Mouse (Mus musculus) forebrain, embryonic 16.5 days (tissue): ENCODE results near the gene Ngdn. TPM values are rescaled to one million over a fixed set of nuclear protein-coding genes. Genes with fewer than 3 reads are reported as not detected.
"Not testable (repeated sequence)": the region's sequence is repeated elsewhere in the genome, so short reads cannot be mapped to it uniquely, and the experiment has no call there.

Source experiments
- ATAC-seq: fragments of 200-750 bp; cut with Nextera tagmentation; 2 replicates; pipeline ENCODE4 v1.8.0; 2017; ENCODE audit warnings: mild to moderate bottlenecking, moderate library complexity
- H3K27ac ChIP-seq: fragments of 300-500 bp; sonication (generic); 2 replicates; pipeline ENCODE4 v1.5.1; 2014; ENCODE audit warnings: low read length, control low read depth
- H3K27me3 ChIP-seq: fragments of 300-500 bp; sonication (generic); replicated peaks from 2 replicates; pipeline ENCODE4 v1.6.1; 2014; ENCODE audit warnings: low read length; ENCODE audit not compliant: control insufficient read depth, insufficient read depth
- H3K36me3 ChIP-seq: fragments of 300-500 bp; sonication (generic); 2 replicates; pipeline ENCODE4 v1.6.1; 2014; ENCODE audit not compliant: control insufficient read depth, insufficient read depth
- H3K4me1 ChIP-seq: fragments of 300-500 bp; sonication (generic); replicated peaks from 2 replicates; pipeline ENCODE4 v1.6.1; 2014; ENCODE audit warnings: low read length; ENCODE audit not compliant: control insufficient read depth, insufficient read depth
- H3K4me2 ChIP-seq: fragments of 300-500 bp; sonication (generic); 2 replicates; pipeline ENCODE4 v1.6.1; 2014; ENCODE audit warnings: mild to moderate bottlenecking, low read length, control low read depth
- H3K4me3 ChIP-seq: fragments of 300-500 bp; sonication (generic); replicated peaks from 2 replicates; pipeline ENCODE4 v1.5.1; 2014; ENCODE audit warnings: mild to moderate bottlenecking, low read length, control low read depth
- H3K9ac ChIP-seq: fragments of 300-500 bp; sonication (generic); replicated peaks from 2 replicates; pipeline ENCODE4 v1.6.1; 2014; ENCODE audit warnings: low read depth, low read length, control low read depth
- H3K9me3 ChIP-seq: fragments of 300-500 bp; sonication (generic); 2 replicates; pipeline ENCODE4 v1.6.1; 2016; ENCODE audit warnings: low read length; ENCODE audit not compliant: control insufficient read depth
- WGBS: fragments of 180-500 bp; shearing (Covaris S2); extraction: QIAGEN DNeasy Blood & Tissue Kit; methylation state at CpG from one replicate; pipeline ENCODE4 v1.1.7; 2014; 5-methylcytosine and 5-hydroxymethylcytosine counted together
- polyA plus RNA-seq: library from polyadenylated mRNA; unstranded; fragments of >200 nt; fragmentation: Nextera tagmentation; extraction: Ambion mirVana; gene quantifications from 2 replicates; pipeline ENCODE4 v1.2.1, GENCODE M21; 2015

Ngdn gene
- polyA plus RNA-seq, 1 experiment from 2014 or later, result 61.2 TPM

- Histone ChIP-seq H3K27ac (no peak overlapping the region), H3K4me3 (no peak overlapping the region), H3K27me3 (no peaks in the 10 kb centered on the region), H3K4me2 (no peak overlapping the region), H3K9me3 (no peaks in the 10 kb centered on the region), H3K36me3 (no peaks in the 10 kb centered on the region), H3K9ac (no peak overlapping the region), H3K4me1 (no peaks in the 10 kb centered on the region)
- ATAC-seq, result no peak
- 96% methylated on average over 7 of the region's 7 CpGs for WGBS
These were observed 33.3 kb upstream of the Ngdn start for GRCm38 (mm10) chr14:54981934-54982333.

GRCm38 (mm10) chr14:54988350-54988874 is 26.8 kb upstream of the Ngdn start:
- H3K27me3 ChIP-seq, H3K9me3 ChIP-seq, H3K9ac ChIP-seq, H3K4me3 ChIP-seq, H3K36me3 ChIP-seq, H3K4me1 ChIP-seq, ATAC-seq, H3K4me2 ChIP-seq, H3K27ac ChIP-seq: not testable (repeated sequence)
- WGBS, result 91% methylated on average over 9 of the region's 9 CpGs

- no peak for ATAC-seq
- WGBS, result 91% methylated on average over 13 of the region's 13 CpGs
- Histone ChIP-seq H3K36me3 (no peaks in the 10 kb centered on the region), H3K4me3 (no peak overlapping the region), H3K4me2 (no peak overlapping the region), H3K27me3 (no peaks in the 10 kb centered on the region), H3K4me1 (no peaks in the 10 kb centered on the region; the same call in 1 of the 2 replicates), H3K27ac (no peak overlapping the region), H3K9ac (no peak overlapping the region), H3K9me3 (no peaks in the 10 kb centered on the region)
These were observed 26.4 kb upstream of the Ngdn start for GRCm38 (mm10) chr14:54988882-54989281.

- Histone ChIP-seq H3K4me1 (peaks cover 10% of the 10 kb centered on the region), H3K27ac (no peak overlapping the region; the same call in 1 of the 2 replicates), H3K4me3 (no peak overlapping the region), H3K9ac (no peak overlapping the region), H3K27me3 (no peaks in the 10 kb centered on the region), H3K36me3 (no peaks in the 10 kb centered on the region), H3K4me2 (no peak overlapping the region), H3K9me3 (no peaks in the 10 kb centered on the region)
- ATAC-seq, result no peak
- 76% methylated on average over 8 of the region's 8 CpGs for WGBS
These were observed 25.3 kb upstream of the Ngdn start for GRCm38 (mm10) chr14:54989886-54990441.

- H3K4me3 ChIP-seq, result no peak overlapping the region
These were observed 23.1 kb upstream of the Ngdn start for GRCm38 (mm10) chr14:54992196-54992595.

GRCm38 (mm10) chr14:54993636-54994035 is 21.6 kb upstream of the Ngdn start:
- Histone ChIP-seq H3K27me3 (no peaks in the 10 kb centered on the region), H3K9ac (no peak overlapping the region), H3K9me3 (no peaks in the 10 kb centered on the region), H3K4me3 (no peak overlapping the region), H3K4me1 (peaks cover 33% of the 10 kb centered on the region), H3K27ac (no peak overlapping the region), H3K4me2 (no peak overlapping the region), H3K36me3 (no peaks in the 10 kb centered on the region)
- ATAC-seq, result no peak
- 63% methylated on average over 10 of the region's 10 CpGs for WGBS

More at GRCm38 (mm10) chr14:54992196-54992595, 23.1 kb upstream of the Ngdn start:
- no peak overlapping the region for H3K27ac ChIP-seq
- H3K27me3 ChIP-seq, result no peaks in the 10 kb centered on the region
- no peak overlapping the region for H3K9ac ChIP-seq
- H3K9me3 ChIP-seq, result no peaks in the 10 kb centered on the region
- 89% methylated on average over 10 of the region's 10 CpGs for WGBS
- ATAC-seq, result no peak
- no peaks in the 10 kb centered on the region for H3K36me3 ChIP-seq
- H3K4me1 ChIP-seq, result peaks cover 31% of the 10 kb centered on the region
- H3K4me2 ChIP-seq, result no peak overlapping the region

GRCm38 (mm10) chr14:54994136-54994868 is 21.0 kb upstream of the Ngdn start, which contains the start of gene Myh7:
Gene Myh7, minus strand, starts transcription at chr14:54994626.
- Histone ChIP-seq H3K9me3 (no peaks in the 10 kb centered on the region), H3K27me3 (no peaks in the 10 kb centered on the region), H3K4me3 (no peak within 1 kb of the TSS), H3K9ac (peak within 1 kb of the TSS; percentile 58), H3K4me1 (peaks cover 33% of the 10 kb centered on the region), H3K36me3 (no peaks in the 10 kb centered on the region), H3K27ac (peak within 1 kb of the TSS; percentile 94), H3K4me2 (peak within 1 kb of the TSS; percentile 22; the same call in 1 of the 2 replicates)
- no peak for ATAC-seq
- WGBS, result 50% methylated on average over 11 of the region's 11 CpGs

GRCm38 (mm10) chr14:54994869-54995186 is 20.4 kb upstream of the Ngdn start:
- no peaks in the 10 kb centered on the region for H3K9me3 ChIP-seq
- H3K4me2 ChIP-seq, result no peak overlapping the region
- H3K27ac ChIP-seq, result peak overlapping the region; percentile 94
- ATAC-seq, result 0 out of 2 replicates have a peak, but pooled peaks have one; percentile 1
- H3K36me3 ChIP-seq, result no peaks in the 10 kb centered on the region
- no peaks in the 10 kb centered on the region for H3K27me3 ChIP-seq
- H3K9ac ChIP-seq, result 0 out of 2 replicates have a peak overlapping the region, but pooled peaks have one; percentile 12
- H3K4me1 ChIP-seq, result peaks cover 33% of the 10 kb centered on the region
- no peak overlapping the region for H3K4me3 ChIP-seq

GRCm38 (mm10) chr14:54995457-54996138 is 19.7 kb upstream of the Ngdn start:
- no peaks in the 10 kb centered on the region for H3K27me3 ChIP-seq
- WGBS, result 12% methylated on average over 14 of the region's 14 CpGs
- ATAC-seq, result peak; percentile 84
- H3K36me3 ChIP-seq, result no peaks in the 10 kb centered on the region
- H3K27ac ChIP-seq, result peak overlapping the region; percentile 94
- peaks cover 33% of the 10 kb centered on the region for H3K4me1 ChIP-seq
- H3K9ac ChIP-seq, result peak overlapping the region; percentile 58
- H3K9me3 ChIP-seq, result no peaks in the 10 kb centered on the region
- no peak overlapping the region for H3K4me3 ChIP-seq
- peak overlapping the region; percentile 22; the same call in 1 of the 2 replicates for H3K4me2 ChIP-seq
